Mouse (Mus musculus) layer of hippocampus, postnatal 14 days (tissue): ENCODE measurements at regions not wholly inside any gene's neighbourhood (a gene's known extent, or its start where the extent isn't known, plus 50 kb on each side); places are given as distances from the start of the nearest gene placed in this dataset.
"Not testable (repeated sequence)": the region's sequence is repeated elsewhere in the genome, so short reads cannot be mapped to it uniquely, and the experiment has no call there.

ENCODE experiments used
- DNase-seq, 2 experiments: peaks; one replicate each; pipeline ENCODE4 v3.0.0; 2021 to 2022; ENCODE audit warnings: low spot score in 2 of 2, mixed read lengths in 1 of 2

GRCm38 (mm10) chr5:74830646-74831045, 127.9 kb upstream of the Lnx1 start:
- no peak for DNase-seq

- DNase-seq: no peak
Measured at GRCm38 (mm10) chr5:74829003-74829402, 126.3 kb upstream of the Lnx1 start.

GRCm38 (mm10) chr5:74827944-74828343, 125.2 kb upstream of the Lnx1 start:
- no peak for DNase-seq

GRCm38 (mm10) chr5:74825517-74826254, 123.0 kb upstream of the Lnx1 start:
- no peak for DNase-seq

GRCm38 (mm10) chr5:74823719-74824118, 121.0 kb upstream of the Lnx1 start:
- DNase-seq: no peak

GRCm38 (mm10) chr5:74821969-74822368, 119.3 kb upstream of the Lnx1 start:
- DNase-seq: no peak

- DNase-seq: no peak
Measured at GRCm38 (mm10) chr5:74816523-74816922, 113.8 kb upstream of the Lnx1 start.

GRCm38 (mm10) chr5:74813396-74813795, 110.7 kb upstream of the Lnx1 start:
- peak in 1 of 2 experiments; percentile 49 for DNase-seq

- no peak for DNase-seq
Measured at GRCm38 (mm10) chr5:74811046-74811445, 108.3 kb upstream of the Lnx1 start.

- no peak for DNase-seq
Measured at GRCm38 (mm10) chr5:74807581-74808221, 105.0 kb upstream of the Lnx1 start.

- no peak for DNase-seq
Measured at GRCm38 (mm10) chr5:74801946-74802345, 99.2 kb upstream of the Lnx1 start.

- peak in 1 of 2 experiments; percentile 56 for DNase-seq
Measured at GRCm38 (mm10) chr5:74800351-74800750, 97.6 kb upstream of the Lnx1 start.

GRCm38 (mm10) chr5:74796421-74797067, 93.8 kb upstream of the Lnx1 start:
- DNase-seq: peak; percentile 56 to 68

- no peak for DNase-seq
Measured at GRCm38 (mm10) chr5:74794726-74795125, 92.0 kb upstream of the Lnx1 start.

GRCm38 (mm10) chr5:74793431-74793830, 90.7 kb upstream of the Lnx1 start:
- no peak for DNase-seq

GRCm38 (mm10) chr5:74792936-74793335, 90.2 kb upstream of the Lnx1 start:
- no peak for DNase-seq

GRCm38 (mm10) chr5:74792301-74792700, 89.6 kb upstream of the Lnx1 start:
- DNase-seq: peak; percentile 41 to 68

GRCm38 (mm10) chr5:74790501-74790900, 87.8 kb upstream of the Lnx1 start:
- DNase-seq: not testable (repeated sequence)

- DNase-seq: no peak
Measured at GRCm38 (mm10) chr5:74783906-74784305, 81.2 kb upstream of the Lnx1 start.

- DNase-seq: no peak
Measured at GRCm38 (mm10) chr5:74778076-74778465, 75.4 kb upstream of the Lnx1 start.

- DNase-seq: no peak
Measured at GRCm38 (mm10) chr5:74777381-74778075, 74.8 kb upstream of the Lnx1 start.

GRCm38 (mm10) chr5:74776081-74776480, 73.4 kb upstream of the Lnx1 start:
- DNase-seq: no peak
